Mouse (Mus musculus) heart, embryonic 16.5 days (tissue): ENCODE results near the gene Tpd52l2. TPM values are rescaled to one million over a fixed set of nuclear protein-coding genes. Genes with fewer than 3 reads are reported as not detected.

ENCODE experiments used
- ATAC-seq: fragments of 200-750 bp; cut with Nextera tagmentation; replicated peaks from 2 replicates; pipeline ENCODE4 v1.8.0; 2017; ENCODE audit warnings: moderate number of reproducible peaks; ENCODE audit not compliant: insufficient read depth, low FRiP score; ENCODE audit errors: extremely low read depth
- H3K27ac ChIP-seq: fragments of 300-500 bp; sonication (generic); 2 replicates; pipeline ENCODE4 v1.5.1; 2014; ENCODE audit warnings: mild to moderate bottlenecking, low read length, control low read depth, moderate library complexity
- H3K27me3 ChIP-seq: fragments of 300-500 bp; sonication (generic); 2 replicates; pipeline ENCODE4 v1.6.1; 2014; ENCODE audit warnings: low read length, mixed read lengths; ENCODE audit not compliant: control insufficient read depth, insufficient read depth
- H3K36me3 ChIP-seq: fragments of 300-500 bp; sonication (generic); 2 replicates; pipeline ENCODE4 v1.6.1; 2014; ENCODE audit not compliant: control insufficient read depth, insufficient read depth
- H3K4me1 ChIP-seq: fragments of 300-500 bp; sonication (generic); 2 replicates; pipeline ENCODE4 v1.6.1; 2014; ENCODE audit warnings: low read length, mixed read lengths; ENCODE audit not compliant: control insufficient read depth, insufficient read depth
- H3K4me2 ChIP-seq: fragments of 300-500 bp; sonication (generic); 2 replicates; pipeline ENCODE4 v1.6.1; 2014; ENCODE audit warnings: low read depth, mild to moderate bottlenecking, control low read depth, low read length
- H3K4me3 ChIP-seq: fragments of 300-500 bp; sonication (generic); 2 replicates; pipeline ENCODE4 v1.5.1; 2014; ENCODE audit warnings: mild to moderate bottlenecking, control low read depth, low read length
- H3K9ac ChIP-seq: fragments of 300-500 bp; sonication (generic); 2 replicates; pipeline ENCODE4 v1.6.1; 2014; ENCODE audit warnings: low read length, control low read depth
- H3K9me3 ChIP-seq: fragments of 300-500 bp; sonication (generic); replicated peaks from 2 replicates; pipeline ENCODE4 v1.6.1; 2016; ENCODE audit warnings: low read length; ENCODE audit not compliant: control insufficient read depth
- WGBS: fragments of 180-500 bp; shearing (Covaris S2); extraction: QIAGEN DNeasy Blood & Tissue Kit; methylation state at CpG from one replicate; pipeline ENCODE4 v1.1.7; 2014; 5-methylcytosine and 5-hydroxymethylcytosine counted together
- polyA plus RNA-seq: library from polyadenylated mRNA; unstranded; fragments of >200 nt; fragmentation: Nextera tagmentation; extraction: Ambion mirVana; gene quantifications from 2 replicates; pipeline ENCODE4 v1.2.1, GENCODE M21; 2015

The Tpd52l2 gene
- polyA plus RNA-seq, 1 experiment from 2014 or later = 125 TPM

DNA sequence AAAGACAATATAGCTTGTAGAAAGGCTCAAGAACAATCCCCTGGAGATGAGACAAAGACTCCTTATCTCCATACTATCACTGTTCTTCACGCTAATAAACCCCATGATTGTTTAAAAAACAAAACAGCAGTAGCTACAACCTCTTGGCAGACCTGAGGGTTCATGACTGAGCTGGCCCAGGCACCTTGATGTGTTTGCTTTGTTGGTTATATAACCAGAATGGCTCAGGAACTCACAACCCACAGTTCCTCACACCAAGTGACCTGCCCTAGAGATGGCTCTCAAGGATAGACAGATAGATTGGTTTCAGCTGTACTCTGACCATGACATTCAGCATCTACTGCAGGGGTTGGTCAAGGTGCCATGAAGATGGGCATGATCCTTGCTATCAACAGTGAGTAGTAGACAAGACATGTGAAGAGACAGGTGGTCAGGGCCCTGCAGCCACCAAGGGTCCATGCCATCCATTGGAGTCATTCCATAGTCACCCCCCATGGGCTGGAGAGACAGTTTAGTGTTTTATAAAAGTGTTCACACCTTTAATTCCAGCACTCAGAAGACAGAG, 35.3 kb upstream of the Tpd52l2 start:
- Histone ChIP-seq H3K4me2 (no peak overlapping the region), H3K27ac (no peak overlapping the region), H3K4me1 (peaks cover 12% of the 10 kb centered on the region; the same call in 1 of the 2 replicates), H3K9ac (no peak overlapping the region), H3K9me3 (no peaks in the 10 kb centered on the region), H3K4me3 (no peak overlapping the region), H3K36me3 (no peaks in the 10 kb centered on the region), H3K27me3 (peaks cover 3% of the 10 kb centered on the region; the same call in 1 of the 2 replicates)
- 85% methylated on average over 1 of the region's 1 CpGs for WGBS
- ATAC-seq = no peak

DNA sequence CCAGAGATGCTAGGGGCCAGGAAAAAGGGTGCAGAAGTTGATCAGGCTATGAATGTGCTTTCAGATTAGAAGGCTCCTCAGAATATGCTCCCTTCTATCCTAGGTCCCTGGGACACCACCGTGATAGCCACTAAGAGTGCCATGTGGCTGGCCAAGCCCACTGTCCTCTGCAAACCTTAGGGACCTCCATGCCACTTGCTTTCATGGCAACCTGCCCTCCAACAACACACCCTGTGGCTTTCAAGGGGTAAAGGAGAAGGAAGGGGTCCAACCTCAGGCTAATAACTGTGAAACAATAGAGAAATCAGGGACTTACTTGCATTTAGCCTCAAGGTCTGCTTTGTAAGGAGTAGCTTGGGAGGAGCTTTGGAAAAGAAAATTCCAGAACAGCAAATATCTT, 34.3 kb upstream of the Tpd52l2 start:
- Histone ChIP-seq H3K27ac (no peak overlapping the region), H3K9me3 (no peaks in the 10 kb centered on the region), H3K4me3 (no peak overlapping the region), H3K9ac (no peak overlapping the region), H3K36me3 (no peaks in the 10 kb centered on the region), H3K4me1 (peaks cover 12% of the 10 kb centered on the region; the same call in 1 of the 2 replicates), H3K27me3 (peaks cover 3% of the 10 kb centered on the region; the same call in 1 of the 2 replicates), H3K4me2 (no peak overlapping the region; the same call in 1 of the 2 replicates)
- WGBS = 86% methylated on average over 1 of the region's 1 CpGs
- ATAC-seq = no peak

DNA sequence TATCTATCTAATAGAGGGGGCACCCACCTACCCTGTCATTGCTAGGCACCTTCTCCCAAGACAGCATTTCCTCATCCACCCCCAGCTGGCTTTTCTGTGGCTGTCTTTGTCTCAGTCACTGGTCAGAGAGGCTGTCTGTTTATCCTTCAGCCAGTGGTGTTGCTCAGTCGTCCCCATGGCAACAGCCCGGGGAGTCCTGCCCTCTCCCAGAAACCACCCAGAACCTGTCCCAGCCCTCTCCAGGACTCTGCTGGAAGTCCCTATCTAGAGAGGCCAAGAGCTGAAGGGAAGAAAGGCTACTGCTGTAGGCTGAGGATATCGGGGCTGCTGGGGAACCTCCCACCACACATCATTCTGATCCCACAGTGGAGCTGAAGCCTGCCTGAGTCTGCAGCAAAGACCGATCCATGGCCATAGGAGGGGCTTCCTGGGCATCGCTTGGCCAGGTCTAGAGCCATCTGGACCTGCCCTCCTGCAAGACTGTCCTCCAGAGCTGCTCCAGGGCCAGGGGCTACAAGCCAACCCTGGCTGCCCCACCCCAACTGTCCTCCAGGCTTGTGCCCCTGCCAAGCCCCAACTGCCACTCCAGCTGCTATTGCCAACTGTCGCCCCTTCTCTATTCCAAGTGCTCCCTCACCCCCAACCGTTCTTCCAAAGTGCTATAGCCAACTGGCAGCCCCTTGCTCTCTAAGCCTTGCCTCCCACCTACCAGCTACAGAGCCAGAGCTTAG, 33.8 kb upstream of the Tpd52l2 start:
- Histone ChIP-seq H3K4me3 (no peak overlapping the region), H3K27ac (no peak overlapping the region), H3K36me3 (no peaks in the 10 kb centered on the region), H3K9ac (peak overlapping the region; percentile 43; the same call in 1 of the 2 replicates), H3K4me1 (0 out of 2 replicates have a peak, but pooled peaks cover 9% of the 10 kb centered on the region), H3K9me3 (no peaks in the 10 kb centered on the region), H3K4me2 (peak overlapping the region; percentile 43), H3K27me3 (peaks cover 3% of the 10 kb centered on the region; the same call in 1 of the 2 replicates)
- WGBS = 34% methylated on average over 7 of the region's 7 CpGs
- peak; percentile 30; the same call in 1 of the 2 replicates for ATAC-seq

DNA sequence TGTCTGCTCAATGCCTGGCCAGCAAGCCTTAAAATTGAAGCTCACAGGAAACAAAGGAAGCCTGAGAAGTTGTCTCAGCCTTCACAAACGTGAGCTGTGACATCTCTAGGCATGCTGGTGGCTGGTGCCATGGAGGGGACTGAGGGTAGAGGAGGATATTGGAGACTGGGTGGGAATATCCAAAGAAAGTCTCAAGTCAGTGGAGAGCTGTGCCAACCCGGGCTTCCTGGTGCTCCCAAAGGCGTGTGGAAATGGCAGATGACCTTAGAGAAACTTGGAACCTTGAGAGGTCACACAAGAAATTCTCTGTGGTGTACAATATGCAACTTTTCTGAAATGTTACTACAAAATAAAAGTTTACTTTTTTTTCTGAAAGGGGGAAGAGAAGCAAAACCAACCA, 31.5 kb upstream of the Tpd52l2 start:
- Histone ChIP-seq H3K4me1 (peaks cover 9% of the 10 kb centered on the region), H3K9ac (no peak overlapping the region), H3K27ac (no peak overlapping the region), H3K27me3 (peaks cover 3% of the 10 kb centered on the region; the same call in 1 of the 2 replicates), H3K9me3 (no peaks in the 10 kb centered on the region), H3K4me3 (no peak overlapping the region), H3K4me2 (no peak overlapping the region), H3K36me3 (no peaks in the 10 kb centered on the region)
- WGBS = 66% methylated on average over 3 of the region's 3 CpGs
- no peak for ATAC-seq

DNA sequence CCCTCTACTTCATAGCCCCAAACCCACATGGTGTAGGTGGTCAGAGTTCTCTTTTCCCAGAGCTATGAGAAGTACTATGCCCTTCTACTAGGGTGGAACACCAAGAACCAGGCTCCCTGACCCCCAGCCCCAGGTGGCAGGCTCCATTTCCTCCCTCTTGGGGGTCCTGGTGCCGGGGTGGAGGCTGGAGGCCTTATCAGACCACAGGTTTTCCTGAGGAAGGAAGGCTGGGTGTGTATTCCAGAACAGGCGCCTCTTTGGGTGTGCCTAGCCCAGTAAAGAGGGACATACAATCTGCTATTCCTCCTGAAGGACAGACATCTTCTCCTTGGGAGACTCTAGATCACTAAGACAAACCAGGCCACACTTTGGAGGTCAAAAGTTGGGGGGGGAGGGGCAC, 26.7 kb upstream of the Tpd52l2 start:
- Histone ChIP-seq H3K4me1 (peaks cover 26% of the 10 kb centered on the region), H3K27ac (peak overlapping the region; percentile 82), H3K27me3 (no peaks in the 10 kb centered on the region), H3K36me3 (no peaks in the 10 kb centered on the region), H3K4me2 (no peak overlapping the region), H3K9me3 (no peaks in the 10 kb centered on the region), H3K4me3 (no peak overlapping the region), H3K9ac (no peak overlapping the region)
- 61% methylated on average over 2 of the region's 2 CpGs for WGBS
- ATAC-seq = no peak

DNA sequence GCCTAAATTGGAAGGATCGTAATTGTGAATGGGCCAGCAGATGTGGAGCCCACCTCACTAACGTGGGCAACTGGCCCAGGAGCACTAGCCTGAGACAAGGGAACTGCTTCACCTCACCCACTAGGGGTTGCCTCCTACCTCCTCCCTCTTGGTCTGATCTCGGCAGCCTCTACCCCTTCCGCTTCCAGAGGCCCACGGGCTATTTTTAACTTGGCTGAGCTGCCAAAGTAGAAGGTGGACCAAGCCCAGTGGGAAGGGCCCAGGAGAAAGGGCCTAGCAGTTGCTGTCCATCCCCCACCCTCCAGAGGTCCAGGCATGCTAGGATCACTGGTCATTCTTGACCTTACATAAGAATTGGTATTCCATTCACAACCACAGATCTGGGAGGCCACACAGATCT, 25.7 kb upstream of the Tpd52l2 start:
- 23% methylated on average over 5 of the region's 5 CpGs for WGBS
- no peak overlapping the region for H3K4me3 ChIP-seq
- H3K4me2 ChIP-seq = peak overlapping the region; percentile 3; the same call in 1 of the 2 replicates
- H3K9ac ChIP-seq = no peak overlapping the region
- peak overlapping the region; percentile 82 for H3K27ac ChIP-seq
- no peaks in the 10 kb centered on the region for H3K27me3 ChIP-seq
- peaks cover 26% of the 10 kb centered on the region for H3K4me1 ChIP-seq
- no peaks in the 10 kb centered on the region for H3K9me3 ChIP-seq
- ATAC-seq = peak; percentile 88
- no peaks in the 10 kb centered on the region for H3K36me3 ChIP-seq

DNA sequence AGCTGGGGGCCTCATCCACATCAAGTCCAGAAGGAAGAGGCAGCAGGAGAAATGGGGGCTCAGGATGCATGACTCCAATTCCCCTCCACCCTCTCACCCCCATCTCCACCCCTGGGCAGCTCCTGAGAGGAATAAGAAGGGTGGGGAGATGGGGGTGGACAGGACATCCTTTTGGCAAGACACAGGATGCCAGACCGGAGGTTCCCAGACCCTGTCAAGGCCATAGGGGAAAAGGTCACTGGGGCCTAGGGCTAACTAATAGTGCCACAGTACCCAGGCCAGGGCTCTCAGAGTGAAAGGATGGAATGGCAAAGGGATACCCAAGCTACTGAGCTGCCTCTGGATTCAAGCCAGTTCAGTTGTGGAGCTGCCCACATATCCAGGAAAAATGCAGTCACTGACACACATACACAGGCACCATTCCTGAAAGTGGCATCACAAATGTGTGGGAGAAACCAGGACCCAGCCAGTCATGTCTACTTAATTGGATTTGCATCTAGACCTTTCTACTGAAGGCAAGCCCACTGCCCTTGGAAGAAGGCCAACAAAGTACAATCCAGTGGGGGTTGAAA, 24.6 kb upstream of the Tpd52l2 start:
- Histone ChIP-seq H3K4me2 (no peak overlapping the region), H3K27ac (peak overlapping the region; percentile 52), H3K4me1 (peaks cover 26% of the 10 kb centered on the region), H3K36me3 (no peaks in the 10 kb centered on the region), H3K4me3 (no peak overlapping the region), H3K9me3 (no peaks in the 10 kb centered on the region), H3K9ac (no peak overlapping the region), H3K27me3 (no peaks in the 10 kb centered on the region)
- WGBS = 58% methylated on average over 1 of the region's 1 CpGs
- ATAC-seq = peak; percentile 35; the same call in 1 of the 2 replicates

DNA sequence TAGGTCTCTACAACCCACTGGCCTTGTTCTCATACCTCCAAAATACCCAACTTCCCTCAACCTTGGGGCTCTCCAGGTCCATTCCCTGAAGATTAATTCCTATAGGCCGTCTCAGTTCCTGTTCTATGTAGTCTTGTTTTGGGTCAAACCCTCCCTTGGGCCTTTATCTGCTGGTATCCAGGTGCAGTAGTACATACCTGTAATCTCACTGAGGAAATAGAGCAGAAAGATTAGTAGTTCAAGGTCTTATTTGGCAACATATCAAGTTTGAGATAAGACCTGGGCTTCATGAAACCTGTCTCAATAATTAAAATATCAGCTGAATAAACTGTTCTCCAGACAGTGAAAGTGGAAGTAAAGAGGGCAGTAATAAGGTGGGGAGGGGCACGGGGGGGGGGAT, 13.8 kb upstream of the Tpd52l2 start:
- Histone ChIP-seq H3K9ac (peak overlapping the region; percentile 70; the same call in 1 of the 2 replicates), H3K9me3 (no peaks in the 10 kb centered on the region), H3K36me3 (no peaks in the 10 kb centered on the region), H3K4me2 (peak overlapping the region; percentile 57), H3K4me1 (peaks cover 14% of the 10 kb centered on the region), H3K27me3 (no peaks in the 10 kb centered on the region), H3K4me3 (no peak overlapping the region; the same call in 1 of the 2 replicates), H3K27ac (peak overlapping the region; percentile 67)
- 33% methylated on average over 2 of the region's 2 CpGs for WGBS
- ATAC-seq = no peak
